Mouse (Mus musculus) CH12.LX (cell line): ENCODE data around the gene Fam98a. TPM values are rescaled to one million over a fixed set of nuclear protein-coding genes. Genes with fewer than 3 reads are reported as not detected.
A peak's percentile ranks its signal among the peaks of the same experiment; 100 is the strongest.

Source experiments
- DNase-seq: peaks from one replicate; pipeline ENCODE4 v3.0.0-alpha.2; 2013; ENCODE audit errors: extremely low read depth
- H3K27ac ChIP-seq: 2 replicates; pipeline ENCODE4 v1.5.1; 2012; ENCODE audit warnings: low read depth, mild to moderate bottlenecking, control low read depth, moderate library complexity; ENCODE audit not compliant: insufficient read depth
- H3K27me3 ChIP-seq: replicated peaks from 2 replicates; pipeline ENCODE3; 2012; ENCODE audit warnings: inconsistent platforms
- H3K36me3 ChIP-seq, 2 experiments: replicated peaks in 1 of 2; 2 replicates each; pipeline versions ENCODE3 to v1.6.1; 2012; ENCODE audit warnings: inconsistent platforms in 1 of 2, low read length in 1 of 2, mild to moderate bottlenecking in 1 of 2, mixed read lengths in 1 of 2, moderate library complexity in 1 of 2; ENCODE audit not compliant: control insufficient read depth in 1 of 2, insufficient read depth in 1 of 2
- H3K4me1 ChIP-seq, 2 experiments: 2 replicates each; pipeline ENCODE4 v1.6.1; 2012; ENCODE audit warnings: inconsistent platforms in 1 of 2, moderate library complexity in 1 of 2; ENCODE audit not compliant: insufficient read depth in 2 of 2, control insufficient read depth in 1 of 2
- H3K4me2 ChIP-seq: 2 replicates; pipeline ENCODE4 v1.6.1; 2012; ENCODE audit warnings: low read depth, mild to moderate bottlenecking, control low read depth; ENCODE audit not compliant: poor library complexity, insufficient read depth, severe bottlenecking
- H3K4me3 ChIP-seq, 3 experiments: fragments of 150-350 bp in 1 of 3; sonication (generic) in 1 of 3; replicated peaks in 1 of 3; 2 replicates each; pipeline versions ENCODE3 to v1.5.1; 2011 to 2012; ENCODE audit warnings: low read depth in 2 of 3, low read length in 2 of 3, mild to moderate bottlenecking in 2 of 3, moderate library complexity in 2 of 3, control low read depth in 1 of 3, improper control_type of control experiment in 1 of 3, inconsistent platforms in 1 of 3, mixed read lengths in 1 of 3; ENCODE audit not compliant: poor library complexity in 1 of 3
- H3K79me2 ChIP-seq: replicated peaks from 2 replicates; pipeline ENCODE4 v1.6.1; 2012; ENCODE audit warnings: mild to moderate bottlenecking, moderate library complexity; ENCODE audit not compliant: control insufficient read depth, poor library complexity, insufficient read depth, severe bottlenecking; ENCODE audit errors: extremely low read depth
- H3K9ac ChIP-seq: 2 replicates; pipeline ENCODE4 v1.6.1; 2012; ENCODE audit warnings: low read depth, mild to moderate bottlenecking, control low read depth, moderate library complexity; ENCODE audit not compliant: insufficient read depth
- H3K9me3 ChIP-seq: replicated peaks from 2 replicates; pipeline ENCODE3; 2012; ENCODE audit warnings: low read length, inconsistent platforms, mixed read lengths
- BHLHE40 ChIP-seq: IDR thresholded peaks from 2 replicates; pipeline ENCODE4 v1.6.1; 2011; ENCODE audit warnings: mild to moderate bottlenecking, low read depth, low read length, improper control_type of control experiment
- CHD1 ChIP-seq: IDR thresholded peaks from 2 replicates; pipeline ENCODE4 v1.6.1; 2012; ENCODE audit warnings: low read depth, low read length, improper control_type of control experiment, inconsistent platforms
- CHD2 ChIP-seq: IDR thresholded peaks from 2 replicates; pipeline ENCODE4 v1.6.1; 2011; ENCODE audit warnings: low read length, improper control_type of control experiment
- CTCF ChIP-seq, 2 experiments: IDR thresholded peaks in 1 of 2; conservative IDR thresholded peaks in 1 of 2; 2 replicates each; pipeline ENCODE4 v1.5.1; 2011 to 2012; ENCODE audit warnings: low read depth in 2 of 2, low read length in 2 of 2, improper control_type of control experiment in 1 of 2, inconsistent platforms in 1 of 2, mild to moderate bottlenecking in 1 of 2, moderate library complexity in 1 of 2
- E2F4 ChIP-seq: IDR thresholded peaks from 2 replicates; pipeline ENCODE4 v1.6.1; 2011; ENCODE audit warnings: low read depth, low read length, improper control_type of control experiment; ENCODE audit not compliant: insufficient replicate concordance
- ELF1 ChIP-seq: IDR thresholded peaks from 2 replicates; pipeline ENCODE4 v1.6.1; 2014; ENCODE audit warnings: low read depth, mild to moderate bottlenecking, inconsistent platforms, low read length, improper control_type of control experiment
- EP300 ChIP-seq: IDR thresholded peaks from 2 replicates; pipeline ENCODE4 v1.6.1; 2011; ENCODE audit warnings: low read length, improper control_type of control experiment
- ETS1 ChIP-seq: conservative IDR thresholded peaks from 2 replicates; pipeline ENCODE4 v1.6.1; 2012; ENCODE audit warnings: low read depth, mild to moderate bottlenecking, inconsistent platforms, low read length, improper control_type of control experiment, moderate library complexity
- GABPA ChIP-seq: IDR thresholded peaks from 2 replicates; pipeline ENCODE4 v1.6.1; 2012; ENCODE audit warnings: low read depth, low read length, improper control_type of control experiment, inconsistent platforms; ENCODE audit not compliant: insufficient replicate concordance
- HCFC1 ChIP-seq: IDR thresholded peaks from 2 replicates; pipeline ENCODE4 v1.6.1; 2012; ENCODE audit warnings: low read depth, mild to moderate bottlenecking, inconsistent platforms, low read length, improper control_type of control experiment
- IRF4 ChIP-seq: IDR thresholded peaks from 2 replicates; pipeline ENCODE4 v1.6.1; 2014; ENCODE audit warnings: low read depth, mild to moderate bottlenecking, inconsistent platforms, low read length, improper control_type of control experiment
- JUN ChIP-seq: IDR thresholded peaks from 2 replicates; pipeline ENCODE4 v1.6.1; 2011; ENCODE audit warnings: low read depth, mild to moderate bottlenecking, low read length, improper control_type of control experiment, moderate library complexity; ENCODE audit not compliant: insufficient read depth
- JUND ChIP-seq: conservative IDR thresholded peaks from 2 replicates; pipeline ENCODE4 v1.6.1; 2011; ENCODE audit warnings: low read depth, low read length, improper control_type of control experiment
- KAT2A ChIP-seq: IDR thresholded peaks from 2 replicates; pipeline ENCODE4 v1.6.1; 2012; ENCODE audit warnings: low read length, improper control_type of control experiment, inconsistent platforms; ENCODE audit not compliant: insufficient replicate concordance
- MAFK ChIP-seq: IDR thresholded peaks from 2 replicates; pipeline ENCODE4 v1.6.1; 2011; ENCODE audit warnings: low read length, improper control_type of control experiment; ENCODE audit not compliant: insufficient replicate concordance
- MAX ChIP-seq: IDR thresholded peaks from 2 replicates; pipeline ENCODE4 v1.6.1; 2011; ENCODE audit warnings: low read length, improper control_type of control experiment
- MAZ ChIP-seq: IDR thresholded peaks from 2 replicates; pipeline ENCODE4 v1.6.1; 2012; ENCODE audit warnings: low read depth, mild to moderate bottlenecking, inconsistent platforms, low read length, improper control_type of control experiment, moderate library complexity
- MEF2A ChIP-seq: IDR thresholded peaks from 2 replicates; pipeline ENCODE4 v1.6.1; 2014; ENCODE audit warnings: low read depth, mild to moderate bottlenecking, inconsistent platforms, low read length, improper control_type of control experiment, borderline replicate concordance
- MXI1 ChIP-seq: IDR thresholded peaks from 2 replicates; pipeline ENCODE4 v1.6.1; 2011; ENCODE audit warnings: mild to moderate bottlenecking, low read depth, low read length, improper control_type of control experiment
- MYC ChIP-seq: IDR thresholded peaks from 2 replicates; pipeline ENCODE4 v1.6.1; 2011; ENCODE audit warnings: low read depth, mild to moderate bottlenecking, improper control_type of control experiment, low read length
- NELFE ChIP-seq: IDR thresholded peaks from 2 replicates; pipeline ENCODE4 v1.6.1; 2011; ENCODE audit warnings: low read depth, low read length, improper control_type of control experiment
- NRF1 ChIP-seq: IDR thresholded peaks from 2 replicates; pipeline ENCODE4 v1.6.1; 2014; ENCODE audit warnings: low read depth, mild to moderate bottlenecking, inconsistent platforms, low read length, improper control_type of control experiment, moderate library complexity
- PAX5 ChIP-seq: IDR thresholded peaks from 2 replicates; pipeline ENCODE4 v1.6.1; 2012; ENCODE audit warnings: low read length, inconsistent platforms, mixed read lengths
- POLR2A ChIP-seq: IDR thresholded peaks from 2 replicates; pipeline ENCODE4 v1.6.1; 2011; ENCODE audit warnings: low read depth, mild to moderate bottlenecking, improper control_type of control experiment, low read length
- POLR2AphosphoS2 ChIP-seq: IDR thresholded peaks from 2 replicates; pipeline ENCODE4 v1.6.1; 2011; ENCODE audit warnings: low read depth, low read length, improper control_type of control experiment
- RAD21 ChIP-seq: IDR thresholded peaks from 2 replicates; pipeline ENCODE4 v1.6.1; 2011; ENCODE audit warnings: low read depth, mild to moderate bottlenecking, low read length, improper control_type of control experiment, moderate library complexity
- RCOR1 ChIP-seq: conservative IDR thresholded peaks from 2 replicates; pipeline ENCODE4 v1.6.1; 2012; ENCODE audit warnings: low read depth, mild to moderate bottlenecking, inconsistent platforms, low read length, improper control_type of control experiment
- SIN3A ChIP-seq: IDR thresholded peaks from 2 replicates; pipeline ENCODE4 v1.6.1; 2012; ENCODE audit warnings: low read length, improper control_type of control experiment, inconsistent platforms
- SMC3 ChIP-seq: IDR thresholded peaks from 2 replicates; pipeline ENCODE4 v1.6.1; 2011; ENCODE audit warnings: low read depth, low read length, improper control_type of control experiment
- TBP ChIP-seq: conservative IDR thresholded peaks from 2 replicates; pipeline ENCODE4 v1.6.1; 2011; ENCODE audit warnings: low read depth, low read length, improper control_type of control experiment
- UBTF ChIP-seq: IDR thresholded peaks from 2 replicates; pipeline ENCODE4 v1.6.1; 2012; ENCODE audit warnings: low read depth, mild to moderate bottlenecking, inconsistent platforms, low read length, improper control_type of control experiment, moderate library complexity
- USF1 ChIP-seq: IDR thresholded peaks from 2 replicates; pipeline ENCODE4 v1.6.1; 2014; ENCODE audit warnings: low read depth, mild to moderate bottlenecking, inconsistent platforms, low read length, improper control_type of control experiment
- USF2 ChIP-seq: conservative IDR thresholded peaks from 2 replicates; pipeline ENCODE4 v1.6.1; 2011; ENCODE audit warnings: low read depth, low read length, improper control_type of control experiment
- ZC3H11A ChIP-seq: IDR thresholded peaks from 2 replicates; pipeline ENCODE4 v1.6.1; 2012; ENCODE audit warnings: low read depth, mild to moderate bottlenecking, inconsistent platforms, low read length, improper control_type of control experiment
- ZKSCAN1 ChIP-seq: IDR thresholded peaks from 2 replicates; pipeline ENCODE4 v1.6.1; 2012; ENCODE audit warnings: low read depth, inconsistent platforms, low read length, improper control_type of control experiment, borderline replicate concordance
- ZMIZ1 ChIP-seq: IDR thresholded peaks from 2 replicates; pipeline ENCODE4 v1.6.1; 2012; ENCODE audit warnings: low read depth, mild to moderate bottlenecking, inconsistent platforms, low read length, improper control_type of control experiment
- ZNF384 ChIP-seq: IDR thresholded peaks from 2 replicates; pipeline ENCODE4 v1.6.1; 2012; ENCODE audit warnings: low read depth, low read length, improper control_type of control experiment, inconsistent platforms
- dilution Hi-C: fragments of 300-500 bp; cut with MboI; formaldehyde crosslinking; loops from 2 replicates; pipeline ENCODE4 v1.14.3; 2020; ENCODE audit warnings: low sequenced_read_pairs; ENCODE audit not compliant: extremely low pct_unique_long_range_greater_than_20kb, extremely low pct_ligation_motif_present
- in situ Hi-C: fragments of 300-500 bp; cut with MboI; formaldehyde crosslinking; loops from 3 replicates; pipeline ENCODE4 v1.14.3; 2019; ENCODE audit warnings: low sequenced_read_pairs, low pct_ligation_motif_present, low pct_unique_long_range_greater_than_20kb, mixed read lengths
- polyA plus RNA-seq: library from polyadenylated mRNA; unstranded; fragments of >175 nt; gene quantifications from 2 replicates; pipeline ENCODE4 v1.2.1, GENCODE M21; 2012; ENCODE audit warnings: low read depth; ENCODE audit not compliant: insufficient read length
- total RNA-seq, 2 experiments: library from RNA; depleted of rRNA; stranded (reverse); fragments of 300-350 nt in 1 of 2; fragments of >200 nt in 1 of 2; gene quantifications; 2 replicates each; pipeline ENCODE4 v1.2.3; 2012 to 2014

The Fam98a gene
- 37.8 and 46.5 TPM in 2 replicates for total RNA-seq (2012; rRNA removed)
- total RNA-seq (2014; rRNA removed): 32.6 and 36.0 TPM in 2 replicates
- 92.0 and 93.1 TPM in 2 replicates for polyA plus RNA-seq

GRCm38 (mm10) chr17:75551512-75552400 lies at the start of gene Fam98a:
Gene Fam98a, minus strand, starts transcription at chr17:75551946.
- H3K79me2 ChIP-seq: peaks cover 35% of the 10 kb centered on the region
- peaks cover 6 to 20% of the 10 kb centered on the region in 2 experiments for H3K36me3 ChIP-seq
- DNase-seq: peak; percentile 99
- no peaks in the 10 kb centered on the region for H3K27me3 ChIP-seq
- peak within 1 kb of the TSS; percentile 88 for H3K4me2 ChIP-seq
- H3K4me1 ChIP-seq: peaks cover 8 to 36% of the 10 kb centered on the region in 2 experiments
- H3K27ac ChIP-seq: peak within 1 kb of the TSS; percentile 57
- dilution Hi-C loops (no loop called here), in situ Hi-C loops (no loop called here)
- no peaks in the 10 kb centered on the region for H3K9me3 ChIP-seq
- H3K9ac ChIP-seq: peak within 1 kb of the TSS; percentile 86
- peak within 1 kb of the TSS; percentile 84 to 95 (median 94) for H3K4me3 ChIP-seq
- TF ChIP-seq POLR2A (peak; percentile 78), KAT2A (peak; percentile 63; the same call in 1 of the 2 replicates), ZC3H11A (no peak), ZNF384 (peak; percentile 88), ETS1 (peak; percentile 59), SIN3A (no peak; the same call in none of the 2 replicates), PAX5 (no peak), E2F4 (no peak), BHLHE40 (peak; percentile 48; the same call in 1 of the 2 replicates), GABPA (no peak; the same call in 1 of the 2 replicates), ZMIZ1 (no peak; the same call in 1 of the 2 replicates), TBP (peak; percentile 71; the same call in 1 of the 2 replicates), JUN (no peak), IRF4 (peak; percentile 8; the same call in 1 of the 2 replicates), CHD2 (no peak), CTCF (conservative IDR thresholded peaks at IDR 0.05 in 1 of 2, IDR thresholded peaks at IDR 0.05 in 1 of 2; ENCODE audit: low read depth in 2 of 2, low read length in 2 of 2) (peak in 1 of 2 experiments; percentile 52; a peak in 2 of 4 replicates), MAFK (no peak), NRF1 (peak; percentile 95), CHD1 (no peak), ZKSCAN1 (no peak), UBTF (no peak), USF2 (no peak), RCOR1 (no peak), SMC3 (no peak), MXI1 (peak; percentile 62; the same call in 1 of the 2 replicates), POLR2AphosphoS2 (no peak; the same call in 1 of the 2 replicates), ELF1 (peak; percentile 93), MAX (peak; percentile 63; the same call in 1 of the 2 replicates), USF1 (no peak), HCFC1 (peak; percentile 90), JUND (no peak), RAD21 (no peak; the same call in 1 of the 2 replicates), EP300 (no peak), MYC (peak; percentile 84), MAZ (peak; percentile 100), MEF2A (no peak; the same call in 1 of the 2 replicates), NELFE (peak; percentile 58)
